Mouse (Mus musculus): Measurements from ENCODE around the gene Esyt2.
"Not testable (repeated sequence)": the region's sequence is repeated elsewhere in the genome, so short reads cannot be mapped to it uniquely, and the experiment has no call there.

The Esyt2 gene

DNA sequence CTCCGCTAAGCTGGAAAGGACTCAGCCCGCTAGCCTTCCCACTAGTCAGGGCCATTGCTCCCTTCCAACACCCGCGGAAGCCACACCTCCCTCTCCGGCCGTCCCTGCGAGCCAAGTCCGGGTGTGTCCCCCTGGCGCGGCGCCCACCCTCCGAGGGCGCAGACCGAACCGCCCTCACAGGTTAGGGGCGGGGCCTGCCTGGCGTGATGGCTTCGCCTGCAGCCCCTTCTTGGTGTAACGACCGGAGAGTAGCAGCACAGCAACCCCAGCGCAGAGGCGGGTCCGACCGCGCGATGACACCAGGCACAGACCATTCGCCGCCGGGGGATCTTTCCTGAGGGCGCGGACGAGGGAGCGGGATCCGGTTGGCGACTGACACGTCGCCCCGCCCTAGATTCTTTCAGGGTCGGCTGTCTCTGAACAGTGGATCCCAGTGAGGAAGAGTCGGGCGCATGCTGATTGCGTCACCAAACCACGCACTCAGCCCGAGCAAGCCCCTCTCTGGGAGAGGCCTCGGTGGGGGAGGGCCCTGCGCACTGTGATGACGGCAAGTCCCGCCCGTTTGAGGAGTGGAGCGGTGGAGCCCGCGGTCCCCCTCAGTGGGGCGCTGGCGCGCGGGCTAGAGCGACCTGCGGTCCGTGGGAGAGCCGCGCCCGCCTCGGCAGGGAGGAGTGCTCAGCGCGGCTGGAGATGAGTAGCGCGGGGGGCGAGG lies at the start of gene Esyt2:
Gene Esyt2 (plus strand): TSS at position 544 of the 712 bp plus-strand sequence.
- DNase-seq (ENCODE audit: low read depth), result peak; percentile 100

GRCm38 (mm10) chr12:116231612-116232011 lies 49.4 kb upstream of the Esyt2 start:
- DNase-seq (ENCODE audit: low read depth), result peak; percentile 50

GRCm38 (mm10) chr12:116232061-116232460 lies 48.9 kb upstream of the Esyt2 start:
- DNase-seq (ENCODE audit: low read depth), result no peak

- peak; percentile 25 for DNase-seq (ENCODE audit: low read depth)
These were observed 45.6 kb upstream of the Esyt2 start for GRCm38 (mm10) chr12:116235356-116235755.

DNA sequence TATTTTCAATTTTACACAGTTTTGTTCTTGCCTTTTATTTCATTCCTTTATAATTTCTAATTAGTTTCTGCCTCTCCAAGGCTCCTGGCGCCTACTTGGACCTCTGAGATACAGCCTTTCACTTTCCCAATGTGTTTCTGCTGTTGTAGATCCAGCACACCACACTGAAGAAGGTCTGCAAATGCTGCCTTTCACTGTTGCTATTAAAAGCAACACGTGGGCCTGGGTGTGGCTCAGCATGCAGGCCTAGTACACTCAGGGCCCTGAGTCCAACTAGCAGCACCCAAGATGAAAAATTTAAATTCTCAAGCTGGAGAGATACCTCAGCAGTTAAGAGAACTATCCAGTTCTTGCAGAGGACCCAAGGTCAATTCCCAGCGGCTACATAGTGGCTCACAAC lies 44.3 kb upstream of the Esyt2 start:
- no peak for DNase-seq (ENCODE audit: low read depth)

DNA sequence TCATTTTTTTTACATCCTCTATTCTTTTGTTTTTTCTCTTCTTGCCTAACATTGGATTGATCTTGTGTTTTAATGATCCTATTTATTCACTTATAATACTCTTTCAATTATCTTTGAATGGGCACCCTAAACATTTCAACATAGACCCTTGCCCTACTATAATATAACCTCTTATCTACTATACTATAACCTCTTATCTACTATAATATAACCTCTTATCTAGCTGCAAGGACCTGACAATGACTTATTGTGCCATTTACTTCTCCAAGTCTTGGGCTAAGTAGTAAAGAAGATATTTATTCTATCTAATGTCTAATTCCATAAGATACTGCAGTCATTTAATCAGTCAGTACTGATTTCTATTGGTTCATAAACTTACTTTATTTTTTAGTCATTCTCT lies 42.6 kb upstream of the Esyt2 start:
- no peak for DNase-seq (ENCODE audit: low read depth)

GRCm38 (mm10) chr12:116238803-116239202 lies 42.2 kb upstream of the Esyt2 start:
- DNase-seq (ENCODE audit: low read depth), result no peak

GRCm38 (mm10) chr12:116244601-116245000 lies 36.4 kb upstream of the Esyt2 start:
- peak; percentile 65 for DNase-seq (ENCODE audit: low read depth)

GRCm38 (mm10) chr12:116254652-116255051 lies 26.3 kb upstream of the Esyt2 start:
- no peak for DNase-seq (ENCODE audit: low read depth)

- DNase-seq (ENCODE audit: low read depth), result no peak
These were observed 25.4 kb upstream of the Esyt2 start for GRCm38 (mm10) chr12:116255636-116256035.

GRCm38 (mm10) chr12:116258321-116258720 lies 22.7 kb upstream of the Esyt2 start:
- peak; percentile 40 for DNase-seq (ENCODE audit: low read depth)

GRCm38 (mm10) chr12:116262555-116263341 lies 18.2 kb upstream of the Esyt2 start, which contains the start of gene Wdr60:
Wdr60 (minus strand) TSS chr12:116263022.
- DNase-seq (ENCODE audit: low read depth), result peak; percentile 94

- DNase-seq (ENCODE audit: low read depth), result no peak
These were observed 16.2 kb upstream of the Esyt2 start for GRCm38 (mm10) chr12:116264756-116265155.

- no peak for DNase-seq (ENCODE audit: low read depth)
These were observed 15.7 kb upstream of the Esyt2 start for GRCm38 (mm10) chr12:116265275-116265674.

DNA sequence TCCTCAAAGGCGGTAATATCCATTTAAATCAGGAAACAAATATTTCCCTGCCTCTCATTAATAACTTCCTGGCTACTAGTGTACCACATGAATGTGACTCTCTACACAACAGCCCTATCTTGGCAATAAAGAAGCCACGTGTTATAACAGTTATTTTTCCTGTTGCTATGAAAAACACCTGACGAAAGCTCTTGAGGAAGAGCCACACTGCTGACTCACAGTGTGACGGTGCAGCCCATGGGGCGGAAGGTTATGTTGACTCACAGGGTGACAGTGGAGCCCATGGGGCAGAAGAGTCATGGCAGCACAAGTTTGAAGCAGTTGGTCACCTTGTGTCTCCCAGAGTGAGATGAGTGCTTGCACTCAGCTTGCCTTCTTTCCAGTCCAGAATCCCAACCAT lies 11.5 kb upstream of the Esyt2 start:
- peak; percentile 51 for DNase-seq (ENCODE audit: low read depth)

DNA sequence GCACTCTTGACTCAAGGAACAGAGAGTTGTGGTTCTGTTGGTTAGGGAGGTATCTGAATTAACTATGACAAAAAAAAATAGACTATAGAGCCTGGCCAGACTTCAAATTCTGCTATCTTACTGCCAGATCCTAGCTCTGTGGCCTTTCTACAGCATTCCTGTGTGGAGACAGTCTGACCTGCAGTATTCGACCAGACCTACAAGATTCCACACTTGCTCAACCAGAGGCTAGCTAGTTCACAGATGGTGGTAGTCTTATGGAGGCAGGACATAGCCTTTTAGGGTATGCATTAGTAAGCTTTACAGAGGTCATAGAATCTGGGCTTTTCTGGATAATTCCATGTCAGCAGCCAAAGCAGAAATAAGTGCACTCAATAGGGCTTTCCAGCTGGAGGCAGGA lies 10.5 kb upstream of the Esyt2 start:
- peak; percentile 28 for DNase-seq (ENCODE audit: low read depth)

DNA sequence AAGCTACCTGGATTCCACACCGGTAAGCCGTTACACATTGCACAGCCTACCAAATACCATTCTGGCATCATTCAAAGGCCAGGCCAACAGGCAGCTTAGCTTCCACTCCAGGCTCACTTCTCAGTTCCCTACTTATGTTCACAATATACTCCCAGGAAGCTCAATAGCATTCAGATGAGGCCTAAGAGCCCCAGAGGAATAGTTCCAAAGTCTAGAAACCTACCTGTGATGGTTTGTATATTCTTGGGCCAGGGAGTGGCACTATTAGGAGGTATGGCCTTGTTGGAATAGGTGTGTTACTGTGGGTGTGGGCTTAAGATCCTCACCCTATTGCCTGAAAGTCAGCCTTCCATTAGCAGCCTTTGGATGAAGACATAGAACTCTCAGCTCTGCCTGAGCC lies 9.9 kb upstream of the Esyt2 start:
- no peak for DNase-seq (ENCODE audit: low read depth)

DNA sequence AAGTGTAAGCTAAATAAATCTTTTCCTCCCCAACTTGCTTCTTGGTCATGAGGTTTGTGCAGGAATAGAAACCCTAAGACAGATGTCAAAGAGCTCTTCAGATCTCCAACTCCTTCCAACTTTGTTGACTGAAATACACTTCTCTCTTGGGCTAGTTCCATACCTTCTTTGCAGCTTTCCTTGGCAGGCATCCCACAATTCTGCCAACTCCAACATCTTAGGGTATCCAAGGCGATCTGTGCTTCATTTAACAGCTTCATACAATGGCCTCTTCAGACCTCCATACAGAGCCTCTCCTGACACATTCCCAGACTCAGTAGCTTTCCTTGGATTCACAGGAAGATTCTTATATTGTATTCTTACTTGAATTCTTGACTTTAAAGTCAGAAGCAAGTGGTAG lies 7.3 kb upstream of the Esyt2 start:
- no peak for DNase-seq (ENCODE audit: low read depth)

DNA sequence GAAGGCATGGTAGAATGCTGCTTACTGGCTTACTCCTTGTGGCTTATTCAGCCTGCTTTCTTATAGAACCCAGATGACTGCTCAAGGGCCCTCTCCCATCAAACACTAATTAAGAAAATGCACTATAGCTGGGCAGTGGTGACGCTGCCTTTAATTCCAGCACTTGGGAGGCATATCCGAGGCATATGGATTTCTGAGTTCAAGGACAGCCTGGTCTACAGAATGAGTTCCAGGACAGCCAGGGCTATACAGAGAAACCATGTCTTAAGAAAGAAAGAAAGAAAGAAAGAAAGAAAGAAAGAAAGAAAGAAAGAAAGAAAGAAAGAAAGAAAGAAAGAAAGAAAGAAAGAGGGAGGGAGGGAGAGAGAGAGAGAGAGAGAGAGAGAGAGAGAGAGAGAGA lies 5.9 kb upstream of the Esyt2 start, which contains the start of gene Gm11027:
Gene Gm11027 (plus strand): TSS at position 301 of the 400 bp plus-strand sequence.
- DNase-seq (ENCODE audit: low read depth), result not testable (repeated sequence)

DNA sequence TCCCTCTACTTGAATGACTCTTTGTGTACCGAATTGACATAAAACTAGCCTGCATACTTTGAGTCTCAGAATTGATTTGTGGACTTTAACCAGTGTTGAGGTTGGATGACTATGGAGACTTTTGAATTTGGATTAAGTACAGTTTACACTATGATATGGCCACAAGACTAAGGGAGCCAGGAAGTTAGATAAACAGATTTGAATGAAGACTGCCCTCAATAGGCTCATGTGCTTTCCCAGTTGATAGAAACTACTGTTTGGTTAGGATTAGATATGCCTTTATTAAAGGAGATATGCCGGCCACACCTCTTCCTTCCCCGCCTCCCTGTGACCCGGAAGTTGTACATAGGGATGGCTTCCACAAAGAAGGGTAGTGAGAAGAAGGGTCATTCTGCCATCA lies 5.4 kb upstream of the Esyt2 start:
- DNase-seq (ENCODE audit: low read depth), result no peak

DNA sequence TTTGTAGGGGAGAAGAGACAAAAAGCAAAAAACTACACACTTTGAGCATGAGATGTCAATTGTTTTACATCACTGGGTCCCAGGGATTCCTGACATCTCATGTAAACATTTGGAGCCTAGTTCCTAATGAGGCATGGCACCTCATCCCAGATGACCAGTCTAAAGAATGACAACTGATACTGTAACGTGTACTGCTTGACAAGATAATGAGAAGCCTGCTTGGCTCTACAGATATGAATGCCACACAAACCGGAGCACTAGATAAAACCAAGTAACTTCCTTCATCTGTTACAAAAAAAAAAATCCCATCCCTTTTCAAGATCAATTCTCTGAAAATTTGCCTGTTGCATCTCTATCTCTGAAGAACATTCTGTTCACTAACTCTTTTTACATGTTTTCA lies 4.0 kb upstream of the Esyt2 start:
- no peak for DNase-seq (ENCODE audit: low read depth)

DNA sequence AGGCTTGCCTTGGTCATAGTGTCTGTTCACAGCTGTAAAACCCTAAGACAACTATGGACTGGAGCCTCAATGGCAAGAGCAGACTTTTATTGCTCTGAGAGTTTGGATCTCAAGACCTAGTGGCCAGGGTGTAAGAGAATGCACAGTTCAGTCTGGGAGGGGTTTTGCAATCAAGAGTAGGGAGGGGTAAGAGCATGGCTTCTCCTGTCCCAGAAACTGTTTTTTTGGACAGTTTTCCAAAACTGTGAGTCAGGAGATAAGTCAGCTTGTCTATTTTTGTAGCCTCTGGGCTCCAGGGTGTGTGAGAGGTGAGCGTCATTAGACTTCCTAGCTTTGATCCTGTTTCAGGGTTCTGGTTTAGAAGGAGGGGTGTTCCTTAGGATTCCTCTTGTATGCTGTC lies 2.5 kb upstream of the Esyt2 start:
- peak; percentile 76 for DNase-seq (ENCODE audit: low read depth)

DNA sequence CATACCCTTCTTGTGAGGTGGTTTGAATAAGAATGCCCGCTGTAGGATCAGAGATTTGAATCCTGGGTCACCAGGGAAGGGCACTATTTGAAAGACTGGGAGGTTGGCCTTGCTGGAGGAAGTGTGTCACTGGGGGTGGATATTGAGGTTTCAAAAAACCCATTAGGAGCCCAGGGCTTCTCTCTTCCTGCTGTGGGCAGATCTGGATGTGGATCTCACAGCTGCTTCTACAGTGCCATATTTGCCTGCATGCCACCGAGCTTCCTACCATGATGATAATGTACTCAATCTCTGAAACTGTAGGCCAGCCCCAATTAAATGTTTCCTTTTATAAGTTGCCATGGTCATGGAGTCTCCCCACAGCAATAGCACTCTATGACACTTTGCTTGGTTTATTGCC lies 1.8 kb upstream of the Esyt2 start:
- DNase-seq (ENCODE audit: low read depth), result no peak

Measured in NIH3T3 (cell line).